Mouse (Mus musculus) neural tube, embryonic 15.5 days (tissue): ENCODE data around the gene Dynlrb1. TPM values are rescaled to one million over a fixed set of nuclear protein-coding genes. Genes with fewer than 3 reads are reported as not detected.

Experiments used
- ATAC-seq: fragments of 200-750 bp; cut with Nextera tagmentation; 2 replicates; pipeline ENCODE4 v1.8.0; 2017; ENCODE audit warnings: mild to moderate bottlenecking, moderate TSS enrichment, moderate library complexity; ENCODE audit not compliant: low FRiP score
- H3K27ac ChIP-seq: fragments of 300-500 bp; sonication (generic); replicated peaks from 2 replicates; pipeline ENCODE4 v1.5.1; 2015; ENCODE audit warnings: mild to moderate bottlenecking, inconsistent platforms
- H3K27me3 ChIP-seq: fragments of 300-500 bp; sonication (generic); replicated peaks from 2 replicates; pipeline ENCODE4 v1.6.1; 2015; ENCODE audit warnings: inconsistent platforms
- H3K36me3 ChIP-seq: fragments of 300-500 bp; sonication (generic); 2 replicates; pipeline ENCODE4 v1.6.1; 2015; ENCODE audit warnings: inconsistent platforms
- H3K4me1 ChIP-seq: fragments of 300-500 bp; sonication (generic); 2 replicates; pipeline ENCODE4 v1.6.1; 2015; ENCODE audit warnings: inconsistent platforms
- H3K4me2 ChIP-seq: fragments of 300-500 bp; sonication (generic); 2 replicates; pipeline ENCODE4 v1.6.1; 2015; ENCODE audit warnings: inconsistent platforms, mild to moderate bottlenecking, moderate library complexity
- H3K4me3 ChIP-seq: fragments of 300-500 bp; sonication (generic); replicated peaks from 2 replicates; pipeline ENCODE4 v1.5.1; 2015; ENCODE audit warnings: mild to moderate bottlenecking, inconsistent platforms
- H3K9ac ChIP-seq: fragments of 300-500 bp; sonication (generic); replicated peaks from 2 replicates; pipeline ENCODE4 v1.6.1; 2015; ENCODE audit warnings: mild to moderate bottlenecking, inconsistent platforms
- H3K9me3 ChIP-seq: fragments of 300-500 bp; sonication (generic); replicated peaks from 2 replicates; pipeline ENCODE4 v1.6.1; 2016; ENCODE audit warnings: inconsistent platforms
- WGBS: fragments of 180-500 bp; shearing (Covaris S2); methylation state at CpG from one replicate; pipeline ENCODE4 v1.1.7; 2015; ENCODE audit warnings: mixed read lengths; 5-methylcytosine and 5-hydroxymethylcytosine counted together
- polyA plus RNA-seq: library from polyadenylated mRNA; unstranded; fragments of >200 nt; fragmentation: Nextera tagmentation; extraction: Ambion mirVana; gene quantifications from 2 replicates; pipeline ENCODE4 v1.2.1, GENCODE M21; 2015

Gene Dynlrb1
- polyA plus RNA-seq, 1 experiment from 2014 or later: 765 TPM

DNA sequence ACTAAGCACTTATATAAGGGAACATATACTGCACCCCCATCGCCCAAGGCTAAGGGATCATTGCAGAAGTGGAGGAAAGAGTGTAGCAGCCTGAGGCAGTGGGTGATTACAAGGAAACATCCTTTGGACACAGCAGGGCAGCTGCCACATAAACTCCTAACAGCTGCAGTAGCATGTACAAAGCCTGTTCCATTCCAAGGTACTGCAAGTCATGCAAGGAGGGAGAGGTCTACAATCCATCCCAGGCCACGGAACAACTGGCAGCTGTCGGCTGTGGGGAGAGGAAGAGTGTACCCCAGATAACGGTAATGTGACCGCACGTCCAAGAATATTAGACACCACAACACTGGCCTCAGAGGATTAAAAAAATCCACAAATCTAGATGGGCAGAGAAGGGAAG, 29.2 kb downstream of the Dynlrb1 start:
- no peak overlapping the region for H3K4me2 ChIP-seq
- H3K27ac ChIP-seq: no peak overlapping the region
- H3K9me3 ChIP-seq: no peaks in the 10 kb centered on the region
- H3K4me1 ChIP-seq: no peaks in the 10 kb centered on the region
- no peak overlapping the region for H3K9ac ChIP-seq
- H3K36me3 ChIP-seq: no peaks in the 10 kb centered on the region
- H3K27me3 ChIP-seq: no peaks in the 10 kb centered on the region
- ATAC-seq: no peak
- WGBS: 95% methylated on average over 6 of the region's 6 CpGs
- no peak overlapping the region for H3K4me3 ChIP-seq

DNA sequence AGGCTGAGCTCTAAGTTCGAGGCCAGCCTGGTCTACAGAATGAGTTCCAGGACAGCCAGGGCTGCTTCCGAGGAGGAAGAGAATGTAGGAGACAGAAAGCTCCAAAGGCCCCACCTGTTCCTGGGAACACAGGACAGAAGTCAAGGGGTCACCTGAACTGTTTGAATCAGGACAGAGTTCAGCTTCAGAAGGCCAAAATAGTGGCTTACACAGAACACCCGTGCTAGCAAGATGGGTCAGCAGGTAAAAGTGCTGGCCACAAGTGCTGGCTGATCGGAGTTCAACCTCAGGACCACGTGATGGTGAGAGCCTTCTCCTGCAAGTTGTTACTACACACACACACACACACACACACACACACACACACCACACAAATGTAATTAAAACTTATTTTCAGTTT, 30.6 kb downstream of the Dynlrb1 start:
- H3K27me3 ChIP-seq: no peaks in the 10 kb centered on the region
- no peak for ATAC-seq
- no peak overlapping the region for H3K4me3 ChIP-seq
- no peaks in the 10 kb centered on the region for H3K4me1 ChIP-seq
- H3K27ac ChIP-seq: no peak overlapping the region
- 89% methylated on average over 5 of the region's 5 CpGs for WGBS
- no peak overlapping the region for H3K9ac ChIP-seq
- H3K9me3 ChIP-seq: no peaks in the 10 kb centered on the region
- H3K36me3 ChIP-seq: no peaks in the 10 kb centered on the region
- no peak overlapping the region for H3K4me2 ChIP-seq

DNA sequence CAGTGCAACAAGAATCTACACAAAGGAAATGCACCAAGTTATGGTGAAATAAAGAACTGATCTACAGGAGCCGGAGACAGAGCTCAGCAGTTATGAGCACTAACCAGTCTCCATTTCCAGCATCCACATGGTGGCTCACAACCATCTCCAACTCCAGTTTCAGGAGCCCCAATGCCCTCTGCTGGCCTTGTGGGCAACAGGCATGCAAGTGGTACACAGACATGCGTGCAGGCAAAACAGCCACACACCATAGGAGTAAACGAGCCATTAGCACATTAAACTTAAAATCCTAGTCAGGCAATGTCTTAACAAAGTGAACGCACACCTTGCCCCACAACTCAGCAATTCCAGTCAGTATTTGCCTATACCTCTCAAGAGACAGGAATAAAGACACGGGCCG, 35.6 kb downstream of the Dynlrb1 start:
- H3K4me1 ChIP-seq: peaks cover 5% of the 10 kb centered on the region
- H3K27me3 ChIP-seq: no peaks in the 10 kb centered on the region
- no peak overlapping the region for H3K4me3 ChIP-seq
- H3K9me3 ChIP-seq: no peaks in the 10 kb centered on the region
- H3K9ac ChIP-seq: no peak overlapping the region
- 78% methylated on average over 6 of the region's 6 CpGs for WGBS
- ATAC-seq: no peak
- H3K4me2 ChIP-seq: no peak overlapping the region
- H3K27ac ChIP-seq: no peak overlapping the region
- H3K36me3 ChIP-seq: no peaks in the 10 kb centered on the region

DNA sequence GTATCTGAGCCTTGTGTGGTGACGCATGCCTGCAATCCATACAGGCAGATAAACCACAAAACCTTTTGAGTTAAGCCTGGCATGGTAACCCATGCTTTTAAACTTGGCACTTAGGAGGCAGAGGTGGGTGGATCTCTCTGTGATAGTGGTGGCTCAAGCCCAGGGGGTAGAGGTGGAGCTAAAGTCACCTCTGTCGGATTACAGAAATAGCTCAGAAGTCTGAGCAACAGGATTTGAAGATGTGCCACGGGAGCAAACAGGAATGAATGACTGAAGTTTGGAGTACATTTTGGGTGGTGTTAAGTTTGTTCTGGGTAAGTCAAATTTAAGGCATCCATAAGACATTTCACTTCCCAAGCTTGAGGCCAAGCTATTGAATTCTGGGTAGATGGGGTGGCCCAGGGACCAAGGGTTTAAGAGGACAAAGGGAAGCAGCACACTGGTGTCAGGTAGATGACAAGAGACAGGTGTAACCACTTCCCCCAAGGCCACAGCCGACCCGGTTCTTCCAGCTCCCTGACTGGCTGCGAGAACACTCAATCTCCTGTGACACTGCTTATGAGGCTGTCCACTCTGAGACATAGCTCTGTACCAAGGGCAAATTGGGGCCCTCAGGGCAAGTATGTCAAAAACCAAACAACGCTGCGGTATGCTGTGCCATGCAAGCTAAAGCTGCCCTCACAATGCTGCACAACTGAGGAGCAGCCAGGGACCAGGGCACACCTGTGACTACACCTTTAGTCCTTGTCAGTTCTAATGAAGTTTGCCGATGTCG, 36.2 kb downstream of the Dynlrb1 start:
- H3K9ac ChIP-seq: no peak overlapping the region
- H3K27me3 ChIP-seq: no peaks in the 10 kb centered on the region
- H3K9me3 ChIP-seq: no peaks in the 10 kb centered on the region
- 84% methylated on average over 10 of the region's 10 CpGs for WGBS
- H3K36me3 ChIP-seq: no peaks in the 10 kb centered on the region; the same call in 1 of the 2 replicates
- ATAC-seq: no peak
- H3K4me2 ChIP-seq: no peak overlapping the region
- H3K4me1 ChIP-seq: peaks cover 12% of the 10 kb centered on the region
- no peak overlapping the region for H3K27ac ChIP-seq
- H3K4me3 ChIP-seq: no peak overlapping the region

GRCm38 (mm10) chr2:155273603-155274002, 37.3 kb downstream of the Dynlrb1 start:
- 89% methylated on average over 8 of the region's 8 CpGs for WGBS
- Histone ChIP-seq H3K4me2 (no peak overlapping the region), H3K4me3 (no peak overlapping the region), H3K36me3 (peaks cover 9% of the 10 kb centered on the region), H3K27ac (no peak overlapping the region), H3K27me3 (no peaks in the 10 kb centered on the region), H3K9ac (no peak overlapping the region), H3K4me1 (peaks cover 15% of the 10 kb centered on the region), H3K9me3 (no peaks in the 10 kb centered on the region)
- no peak for ATAC-seq

GRCm38 (mm10) chr2:155276195-155276594, 39.9 kb downstream of the Dynlrb1 start, which contains the start of gene Map1lc3a:
Map1lc3a (plus strand) TSS chr2:155276297.
- Histone ChIP-seq H3K9me3 (no peaks in the 10 kb centered on the region), H3K36me3 (peaks cover 20% of the 10 kb centered on the region), H3K4me2 (peak within 1 kb of the TSS; percentile 81), H3K27me3 (no peaks in the 10 kb centered on the region), H3K27ac (peak within 1 kb of the TSS; percentile 91), H3K9ac (peak within 1 kb of the TSS; percentile 91), H3K4me3 (peak within 1 kb of the TSS; percentile 79), H3K4me1 (peaks cover 15% of the 10 kb centered on the region)
- WGBS: under 1% methylated on average over 45 of the region's 47 CpGs
- peak; percentile 95 for ATAC-seq

GRCm38 (mm10) chr2:155276621-155277175, 40.4 kb downstream of the Dynlrb1 start:
- peak overlapping the region; percentile 91 for H3K27ac ChIP-seq
- H3K4me1 ChIP-seq: peaks cover 15% of the 10 kb centered on the region
- WGBS: under 1% methylated on average over 31 of the region's 49 CpGs
- peak overlapping the region; percentile 81 for H3K4me2 ChIP-seq
- no peaks in the 10 kb centered on the region for H3K27me3 ChIP-seq
- H3K36me3 ChIP-seq: peaks cover 20% of the 10 kb centered on the region
- ATAC-seq: peak; percentile 85
- H3K9ac ChIP-seq: peak overlapping the region; percentile 91
- H3K4me3 ChIP-seq: peak overlapping the region; percentile 79
- H3K9me3 ChIP-seq: no peaks in the 10 kb centered on the region

GRCm38 (mm10) chr2:155277721-155278120, 41.4 kb downstream of the Dynlrb1 start:
- Histone ChIP-seq H3K4me1 (peaks cover 15% of the 10 kb centered on the region), H3K4me2 (peak overlapping the region; percentile 81), H3K4me3 (peak overlapping the region; percentile 79), H3K27me3 (no peaks in the 10 kb centered on the region), H3K36me3 (peaks cover 20% of the 10 kb centered on the region), H3K27ac (peak overlapping the region; percentile 91; the same call in 1 of the 2 replicates), H3K9ac (peak overlapping the region; percentile 91; the same call in 1 of the 2 replicates), H3K9me3 (no peaks in the 10 kb centered on the region)
- no peak for ATAC-seq
- 86% methylated on average over 2 of the region's 2 CpGs for WGBS

- no peak for ATAC-seq
- 92% methylated on average over 7 of the region's 7 CpGs for WGBS
- no peak overlapping the region for H3K4me2 ChIP-seq
- peaks cover 24% of the 10 kb centered on the region for H3K36me3 ChIP-seq
- no peaks in the 10 kb centered on the region for H3K9me3 ChIP-seq
- H3K4me1 ChIP-seq: peaks cover 15% of the 10 kb centered on the region
- no peak overlapping the region for H3K9ac ChIP-seq
- no peak overlapping the region for H3K27ac ChIP-seq
- no peak overlapping the region for H3K4me3 ChIP-seq
- no peaks in the 10 kb centered on the region for H3K27me3 ChIP-seq
These were observed 42.0 kb downstream of the Dynlrb1 start for GRCm38 (mm10) chr2:155278361-155278760.

- H3K36me3 ChIP-seq: peaks cover 24% of the 10 kb centered on the region
- no peaks in the 10 kb centered on the region for H3K9me3 ChIP-seq
- no peak overlapping the region for H3K27ac ChIP-seq
- no peak overlapping the region for H3K9ac ChIP-seq
- no peak overlapping the region for H3K4me3 ChIP-seq
- no peak for ATAC-seq
- H3K4me1 ChIP-seq: peaks cover 15% of the 10 kb centered on the region
- no peak overlapping the region for H3K4me2 ChIP-seq
- no peaks in the 10 kb centered on the region for H3K27me3 ChIP-seq
- WGBS: 91% methylated on average over 4 of the region's 4 CpGs
These were observed 42.8 kb downstream of the Dynlrb1 start for GRCm38 (mm10) chr2:155279163-155279562.

DNA sequence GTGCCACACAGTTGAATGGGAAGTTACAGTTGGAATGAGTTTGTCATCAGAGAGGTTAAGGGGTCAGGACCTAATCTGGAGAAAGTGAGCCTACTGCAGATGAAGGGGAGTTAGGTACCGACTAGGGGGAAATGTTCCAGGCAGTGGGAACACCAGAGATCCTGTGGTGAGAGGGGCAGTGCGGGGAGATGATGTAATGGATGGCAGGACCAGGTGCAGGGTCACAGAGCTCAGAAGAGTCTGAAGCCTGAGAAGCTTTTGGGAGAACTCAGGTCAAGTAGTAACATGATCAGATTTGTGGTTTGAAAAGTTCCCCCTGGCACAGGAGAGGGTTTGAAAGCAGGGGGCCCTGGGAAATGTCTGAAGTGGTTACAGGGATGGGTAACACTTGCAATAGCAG, 43.8 kb downstream of the Dynlrb1 start:
- no peak overlapping the region for H3K4me3 ChIP-seq
- WGBS: 82% methylated on average over 2 of the region's 2 CpGs
- peaks cover 15% of the 10 kb centered on the region for H3K4me1 ChIP-seq
- ATAC-seq: no peak
- H3K9ac ChIP-seq: no peak overlapping the region
- H3K27me3 ChIP-seq: no peaks in the 10 kb centered on the region
- no peak overlapping the region for H3K27ac ChIP-seq
- no peak overlapping the region for H3K4me2 ChIP-seq
- H3K36me3 ChIP-seq: peaks cover 24% of the 10 kb centered on the region
- no peaks in the 10 kb centered on the region for H3K9me3 ChIP-seq

DNA sequence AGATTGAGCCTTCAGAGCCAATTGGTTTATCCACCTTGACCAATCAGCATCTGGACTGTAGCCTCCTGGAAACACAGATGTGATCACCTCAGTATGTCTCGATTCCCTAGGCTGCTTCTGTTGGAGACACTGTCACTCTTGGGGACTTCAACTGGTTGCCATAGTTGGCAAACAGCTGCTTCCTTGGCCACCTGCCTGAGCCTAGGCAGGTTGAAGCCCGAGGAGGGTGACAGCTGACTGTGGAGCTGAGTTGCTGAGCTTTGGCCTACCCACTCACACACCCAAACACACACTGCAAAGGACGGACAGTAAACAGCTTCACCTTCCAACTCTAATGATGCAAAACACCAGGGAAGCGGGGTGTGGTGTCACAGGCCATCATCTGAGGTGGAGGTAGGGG, 47.5 kb downstream of the Dynlrb1 start:
- Histone ChIP-seq H3K27me3 (no peaks in the 10 kb centered on the region), H3K36me3 (peaks cover 18% of the 10 kb centered on the region), H3K27ac (no peak overlapping the region), H3K9ac (no peak overlapping the region), H3K4me1 (no peaks in the 10 kb centered on the region), H3K4me2 (no peak overlapping the region), H3K9me3 (no peaks in the 10 kb centered on the region), H3K4me3 (no peak overlapping the region)
- 89% methylated on average over 4 of the region's 4 CpGs for WGBS
- ATAC-seq: no peak
